Mouse (Mus musculus) hematopoietic stem cell, adult 5-6 weeks (primary cell): ENCODE data around the gene Larp4b. TPM values are rescaled to one million over a fixed set of nuclear protein-coding genes. Genes with fewer than 3 reads are reported as not detected.

ENCODE experiments used
- ATAC-seq, 2 experiments: fragments of 125-278 bp in 1 of 2; replicated peaks in 1 of 2; 2 replicates each; pipeline ENCODE4 v1.8.0; 2016 to 2017; ENCODE audit warnings: inconsistent platforms in 2 of 2, mild to moderate bottlenecking in 2 of 2, moderate number of reproducible peaks in 2 of 2, low read depth in 1 of 2, moderate TSS enrichment in 1 of 2; ENCODE audit not compliant: low FRiP score in 2 of 2, poor library complexity in 2 of 2, severe bottlenecking in 2 of 2, insufficient read depth in 1 of 2, low TSS enrichment in 1 of 2
- total RNA-seq: library from RNA; stranded (forward); fragments of 172-1452, 232-1000 nt; gene quantifications from 2 replicates; pipeline ENCODE4 v1.2.3, GENCODE M21; 2017

Gene Larp4b
- total RNA-seq, 1 experiment from 2014 or later, result 95.2 TPM

DNA sequence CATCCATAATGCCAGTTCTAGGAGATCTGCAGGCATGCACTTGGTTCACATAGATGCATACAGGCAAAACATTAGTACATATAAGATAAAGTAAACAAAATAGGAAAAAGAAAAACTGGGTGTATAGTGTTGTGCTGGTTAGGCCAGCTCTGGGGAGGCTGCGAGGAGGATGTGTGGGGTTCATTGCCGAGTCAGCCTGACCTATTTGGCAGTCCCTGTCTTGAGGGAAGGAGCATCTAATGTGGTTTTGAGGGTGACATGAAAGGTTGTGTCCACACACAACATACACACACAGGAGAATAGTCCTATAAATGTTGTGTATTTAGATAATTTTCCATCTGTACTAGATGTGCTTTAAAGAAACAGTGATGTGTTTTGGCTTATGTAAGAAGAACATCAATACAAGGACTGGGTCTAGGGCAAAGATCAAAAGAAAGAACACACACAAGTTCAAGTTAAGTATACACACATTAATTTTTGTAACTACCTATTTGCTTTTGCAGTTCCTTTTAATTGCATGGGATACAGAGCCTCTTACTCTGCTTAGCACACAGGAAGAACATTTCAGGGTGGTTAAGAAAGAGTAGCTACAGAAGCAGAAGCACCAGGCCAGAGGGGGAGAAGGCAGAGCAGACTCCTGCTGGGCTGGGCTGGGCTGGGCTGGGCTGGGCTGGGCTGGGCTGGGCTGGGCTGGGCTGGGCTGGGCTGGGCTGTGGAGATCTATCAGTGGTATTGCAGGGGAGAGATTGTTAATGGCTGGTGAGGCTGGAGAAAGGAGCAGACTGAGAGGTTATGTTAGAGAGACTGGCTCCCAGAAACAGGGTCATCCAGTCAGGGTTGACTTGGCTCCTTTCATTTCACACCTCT is 13.5 kb downstream of the Larp4b start:
- ATAC-seq, result peak; percentile 95 to 97

DNA sequence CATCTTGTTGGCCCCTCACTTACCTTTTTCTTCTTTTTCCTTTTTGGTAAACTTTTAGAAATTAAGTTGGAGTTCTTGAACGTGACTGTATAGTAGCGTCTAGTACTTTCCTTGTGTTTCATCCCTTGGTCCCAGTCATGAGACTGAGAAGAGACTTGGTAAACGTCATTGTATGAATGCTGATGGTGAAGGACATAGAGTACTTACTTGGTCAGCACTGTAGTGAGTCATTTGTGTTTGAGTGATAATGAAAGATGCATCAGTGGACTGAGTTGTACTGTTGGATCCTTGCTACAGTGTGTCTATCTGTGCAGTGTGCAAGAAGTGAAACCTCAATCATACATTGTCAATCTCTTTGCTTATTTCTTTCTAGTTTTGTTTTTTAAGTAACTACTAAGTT is 20.1 kb downstream of the Larp4b start:
- ATAC-seq, result no peak

DNA sequence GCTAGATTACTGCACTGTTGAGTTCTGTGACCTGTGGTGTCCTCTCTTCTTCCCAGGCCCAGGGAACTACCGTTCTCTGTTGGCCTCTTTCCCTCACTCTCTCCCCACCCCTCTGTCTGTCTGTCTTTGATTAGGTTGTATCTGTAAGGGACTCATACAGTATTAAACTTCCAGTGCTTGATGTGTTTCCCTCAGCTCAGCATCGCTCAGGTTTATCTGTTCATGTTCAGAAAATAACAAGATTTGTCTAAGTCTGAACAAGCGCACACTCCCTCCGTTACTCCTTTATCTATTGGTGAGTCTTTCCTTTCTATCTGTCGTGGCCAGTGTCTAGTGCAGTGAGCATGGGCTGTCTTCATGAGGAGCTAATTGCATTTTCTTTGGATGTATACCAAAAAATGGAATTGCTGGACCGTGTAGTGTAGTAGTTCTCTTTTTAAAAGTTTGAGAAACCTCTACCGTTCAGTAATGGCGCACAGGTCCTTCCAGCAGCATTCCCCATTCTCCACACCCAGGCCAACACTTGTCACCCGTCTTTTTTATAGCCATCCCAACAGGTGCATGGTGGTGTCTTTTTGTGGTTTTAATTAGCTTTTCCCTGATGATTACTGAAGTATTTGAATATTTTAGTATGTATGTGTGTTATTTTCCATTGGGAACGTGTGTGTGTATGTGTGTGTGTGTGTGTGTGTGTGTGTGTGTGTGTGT is 27.3 kb downstream of the Larp4b start:
- peak in 1 of 2 experiments; percentile 46; a peak in 2 of 4 replicates for ATAC-seq

DNA sequence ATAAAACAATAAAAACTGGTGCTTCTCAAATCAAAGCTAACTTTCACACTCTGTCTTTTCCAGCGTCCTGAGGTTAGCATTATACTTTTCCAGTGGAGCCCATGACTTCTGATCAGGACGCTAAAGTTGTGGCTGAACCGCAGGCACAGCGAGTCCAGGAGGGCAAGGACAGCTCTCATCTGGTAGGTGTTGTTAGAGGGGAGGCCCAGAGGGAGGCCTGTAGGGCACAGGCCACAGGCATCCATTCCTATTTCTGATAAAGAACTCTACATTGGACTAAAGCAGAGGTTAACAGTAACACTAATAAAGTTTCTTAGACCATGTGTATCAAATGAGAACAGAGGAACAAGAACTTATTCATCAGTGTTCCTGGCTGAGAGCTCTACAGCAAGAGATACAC is 28.4 kb downstream of the Larp4b start:
- ATAC-seq, result no peak

DNA sequence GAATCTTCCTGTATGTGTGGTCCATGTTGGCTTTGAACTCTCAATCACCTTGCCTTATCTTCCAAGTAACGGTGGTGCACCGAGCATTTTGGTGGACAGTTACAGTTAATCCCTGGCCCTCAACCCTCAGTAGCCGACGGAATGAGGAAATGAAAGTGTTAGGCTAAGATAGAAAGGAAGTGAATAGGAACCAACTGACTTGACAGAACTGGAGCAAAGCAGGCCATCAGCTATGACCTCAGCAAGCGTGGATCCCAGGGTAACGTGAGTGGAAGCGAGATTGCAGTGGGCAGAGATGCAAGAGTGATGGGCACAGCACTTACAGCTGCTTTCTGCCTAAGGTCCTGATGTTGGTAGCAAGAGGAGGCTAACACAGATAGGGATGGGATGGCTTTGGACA is 31.5 kb downstream of the Larp4b start:
- peak; percentile 59 to 65; a peak in 3 of 4 replicates for ATAC-seq

DNA sequence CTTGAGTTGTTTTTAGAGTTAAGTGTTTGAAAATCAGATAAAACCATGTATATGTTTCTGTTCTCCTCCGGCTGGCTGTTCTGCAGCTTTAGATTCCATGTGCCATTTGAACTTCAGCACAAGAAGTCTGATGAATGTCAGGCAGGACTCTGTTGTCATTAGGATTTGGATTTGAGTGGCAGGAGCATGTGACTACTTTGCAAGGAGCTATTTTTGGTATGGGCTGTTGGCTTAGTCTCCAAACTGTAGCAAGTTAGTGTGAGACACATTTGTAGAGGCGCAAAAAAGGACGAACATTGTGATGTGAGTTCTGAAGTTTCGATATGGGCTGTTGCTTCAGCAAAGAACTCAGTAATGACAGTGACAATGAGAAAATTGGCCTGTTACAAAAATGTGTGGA is 34.0 kb downstream of the Larp4b start:
- no peak for ATAC-seq

DNA sequence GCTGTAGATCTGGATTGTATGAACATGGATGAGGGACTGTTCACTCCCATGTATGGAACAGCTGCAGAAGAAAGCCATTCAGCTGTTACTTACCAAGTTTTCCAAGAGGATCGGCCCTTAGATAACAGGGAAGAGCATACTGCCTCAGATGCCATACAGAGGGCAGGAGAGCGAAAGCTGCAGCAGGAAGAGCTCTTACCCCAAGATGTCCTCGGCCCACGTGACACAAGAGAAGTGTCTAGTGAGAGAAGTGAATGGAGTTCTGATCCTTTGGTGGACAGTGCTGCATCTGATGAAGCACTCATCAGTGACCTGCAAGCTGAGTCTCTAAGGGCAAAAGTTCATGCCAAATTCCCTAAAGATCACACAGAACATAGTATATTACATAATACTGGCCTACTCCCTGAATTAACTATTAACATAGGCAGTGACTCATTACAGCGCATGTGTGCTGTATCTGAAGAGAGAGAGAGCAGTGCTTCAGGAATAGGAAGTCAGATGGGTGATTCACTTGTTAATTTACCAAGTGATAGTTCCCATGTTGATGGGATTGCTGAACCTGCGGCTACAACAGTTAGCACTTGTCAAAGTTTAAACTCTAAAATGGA is 35.1 kb downstream of the Larp4b start:
- no peak for ATAC-seq

DNA sequence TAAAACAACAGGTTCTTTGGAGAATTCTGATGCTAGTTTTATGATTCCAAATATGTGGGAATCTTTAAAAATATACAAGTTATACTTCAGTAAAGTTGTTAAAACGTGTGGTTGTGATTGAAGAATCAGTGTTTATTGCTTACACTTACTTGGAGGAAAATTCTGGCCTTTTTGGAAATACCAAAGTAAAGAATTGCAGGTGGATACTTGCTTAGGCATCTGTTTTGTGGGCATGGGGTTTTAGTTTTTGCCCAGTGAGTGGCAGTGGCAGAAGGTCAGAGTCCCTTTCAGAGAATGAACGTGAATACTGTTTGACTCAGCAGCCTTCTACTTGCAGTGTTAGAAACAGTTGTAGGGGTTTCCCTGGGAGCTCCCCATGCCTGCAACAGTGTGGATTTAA is 40.7 kb downstream of the Larp4b start:
- ATAC-seq, result no peak

DNA sequence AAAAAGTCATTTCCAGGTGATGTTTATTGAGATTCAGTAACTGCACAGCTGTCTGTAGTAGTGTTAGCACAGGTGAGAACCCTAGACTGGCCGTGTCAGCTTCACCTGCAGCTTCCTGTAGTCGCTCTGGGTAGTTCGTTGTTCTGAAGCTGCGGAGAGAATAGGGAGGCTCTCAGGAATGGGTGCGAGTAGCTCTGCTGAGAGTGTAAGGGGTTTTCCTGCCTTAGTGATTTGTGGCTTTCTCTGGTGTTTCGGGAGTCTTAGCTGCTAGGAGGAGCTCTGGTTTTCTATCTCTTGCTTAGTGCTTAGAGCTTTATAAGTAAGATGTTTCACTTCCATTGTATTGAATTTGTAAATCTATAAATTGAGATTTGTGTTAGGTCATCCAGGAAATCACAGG is 42.4 kb downstream of the Larp4b start:
- no peak for ATAC-seq

DNA sequence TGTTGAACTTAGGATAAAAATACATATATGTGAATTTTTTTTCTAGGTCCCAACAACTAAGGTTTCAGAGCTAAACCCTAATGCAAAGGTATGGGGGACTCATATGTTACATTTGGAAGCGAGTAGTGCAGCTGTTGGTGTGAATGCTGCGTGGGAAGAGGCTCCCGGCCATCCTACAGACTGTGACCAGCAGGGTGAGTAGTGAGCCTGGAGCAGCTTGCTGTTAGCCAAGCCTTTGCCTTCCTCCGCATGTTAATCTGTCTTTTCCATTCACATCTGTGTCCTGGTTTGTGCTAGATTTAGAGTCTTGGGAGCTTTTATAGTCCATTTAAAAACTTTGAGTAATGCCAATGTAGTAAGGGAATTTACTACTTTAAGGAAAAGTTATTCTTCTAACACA is 43.1 kb downstream of the Larp4b start:
- ATAC-seq, result no peak

DNA sequence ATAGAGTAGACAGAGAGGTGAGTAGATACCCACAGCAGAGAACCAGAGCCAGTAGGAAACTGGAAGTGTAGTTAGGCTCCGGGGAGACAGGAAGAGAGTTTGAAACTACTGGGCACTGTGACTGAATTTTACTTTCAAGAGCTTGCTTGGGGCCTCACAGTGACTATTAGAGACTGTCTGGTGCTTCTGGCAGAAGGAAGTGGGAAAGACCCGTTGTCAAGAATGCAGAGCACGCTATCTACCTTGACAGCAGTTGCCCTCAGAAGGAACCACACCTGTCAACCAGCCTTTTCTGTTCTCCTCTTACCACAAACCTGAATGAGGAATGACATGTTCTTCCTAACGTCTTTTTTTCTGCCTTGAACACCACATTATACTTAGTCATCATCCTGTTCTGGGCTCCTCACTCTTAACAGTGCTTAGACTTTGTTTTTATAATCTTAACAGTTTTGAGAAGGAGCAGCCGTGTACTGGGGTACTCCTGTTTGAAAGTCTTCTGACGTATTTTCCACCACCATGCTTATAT is 45.8 kb downstream of the Larp4b start:
- peak; percentile 88 to 89 for ATAC-seq

DNA sequence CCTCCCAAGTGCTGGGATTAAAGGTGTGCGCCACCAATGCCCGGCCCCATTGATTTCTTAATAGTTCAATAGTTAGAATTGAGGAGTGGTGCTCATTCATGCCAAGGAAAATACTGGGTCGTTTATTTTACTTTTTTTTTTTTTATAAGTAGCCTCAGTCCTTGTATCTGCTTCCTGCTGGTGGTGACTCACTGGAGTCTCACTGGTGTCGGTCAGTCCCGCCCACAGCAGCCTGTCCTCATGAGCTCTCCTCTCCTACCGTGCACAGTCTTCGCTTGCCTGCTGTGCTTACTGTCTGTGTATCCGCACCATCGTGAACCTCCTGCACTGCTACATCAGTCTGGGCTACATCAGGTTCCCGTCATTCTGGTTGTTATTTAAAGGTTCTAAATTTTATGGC is 46.5 kb downstream of the Larp4b start:
- peak; percentile 24 to 46; a peak in 1 of 4 replicates for ATAC-seq

DNA sequence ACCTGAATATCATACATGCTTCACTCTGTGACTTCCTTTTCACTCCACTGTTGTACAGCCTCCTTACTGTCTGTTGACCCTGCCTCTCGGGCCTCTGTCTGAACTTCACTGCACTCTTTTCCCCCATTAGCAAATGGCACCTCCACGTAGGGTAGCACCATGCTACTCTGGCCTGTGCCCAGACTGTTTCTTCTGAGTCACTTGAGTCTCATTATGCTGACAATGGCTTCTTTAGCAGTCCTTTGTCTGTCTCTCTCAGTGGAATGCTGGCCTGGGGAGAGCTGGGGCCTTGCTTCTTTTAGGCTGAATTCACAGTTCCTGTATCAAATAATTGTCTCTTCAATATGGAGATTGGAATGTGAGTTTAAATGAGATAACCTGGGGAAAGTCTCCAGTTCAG is 48.7 kb downstream of the Larp4b start:
- ATAC-seq, result no peak

DNA sequence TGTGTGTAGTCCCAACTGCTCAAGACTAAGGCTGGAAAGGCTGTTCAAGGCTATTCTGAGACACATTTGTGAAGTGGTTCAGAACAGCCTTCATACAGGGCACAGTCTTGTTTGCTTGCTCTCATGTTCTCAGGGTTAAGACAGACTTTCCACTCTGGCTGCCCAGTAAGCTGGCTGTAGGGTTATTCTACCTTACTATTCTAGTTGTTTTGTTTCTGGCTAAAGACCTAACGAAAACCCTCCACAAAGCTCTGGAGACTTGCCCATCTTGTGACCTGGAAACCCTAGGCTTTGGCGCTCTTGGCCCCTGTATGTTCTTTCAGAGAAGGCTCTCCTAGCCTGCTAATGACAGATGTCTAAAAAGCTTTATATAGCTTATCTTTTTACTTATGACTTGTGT is 55.1 kb downstream of the Larp4b start:
- no peak for ATAC-seq

DNA sequence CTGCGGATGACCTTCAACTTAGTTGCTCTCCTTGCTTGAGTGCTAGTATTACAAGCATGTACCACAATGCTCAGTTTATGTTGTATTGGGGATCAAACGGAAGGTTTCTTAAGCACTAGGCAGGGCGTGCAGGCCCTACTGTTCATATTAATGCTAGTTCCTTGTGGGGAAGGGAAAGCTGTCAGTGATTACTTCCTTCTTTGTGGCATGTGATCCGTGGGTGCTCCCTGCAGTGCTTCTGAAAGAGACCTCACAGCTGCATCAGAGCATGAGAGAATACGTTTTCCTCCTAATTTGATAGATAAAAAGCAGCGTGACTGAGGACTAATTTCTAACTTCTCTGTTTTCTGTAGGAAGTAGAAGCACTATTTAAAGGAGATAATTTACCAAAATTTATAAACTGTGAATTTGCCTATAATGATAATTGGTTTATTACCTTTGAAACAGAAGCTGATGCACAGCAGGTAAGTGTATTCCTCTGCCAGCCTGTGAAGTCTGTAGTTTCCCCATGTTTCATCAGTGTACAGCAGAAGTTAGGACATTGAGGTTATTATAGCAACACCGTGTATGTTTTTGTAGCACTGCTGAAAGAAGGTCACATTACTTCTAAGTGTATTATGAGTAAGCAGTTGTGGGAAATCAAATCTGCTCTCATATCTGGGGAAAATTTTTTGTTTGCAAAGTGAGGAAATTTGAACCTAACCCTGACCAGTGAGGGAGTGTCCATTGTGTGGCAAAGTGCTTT is 56.0 kb downstream of the Larp4b start:
- peak; percentile 82 to 84 for ATAC-seq

DNA sequence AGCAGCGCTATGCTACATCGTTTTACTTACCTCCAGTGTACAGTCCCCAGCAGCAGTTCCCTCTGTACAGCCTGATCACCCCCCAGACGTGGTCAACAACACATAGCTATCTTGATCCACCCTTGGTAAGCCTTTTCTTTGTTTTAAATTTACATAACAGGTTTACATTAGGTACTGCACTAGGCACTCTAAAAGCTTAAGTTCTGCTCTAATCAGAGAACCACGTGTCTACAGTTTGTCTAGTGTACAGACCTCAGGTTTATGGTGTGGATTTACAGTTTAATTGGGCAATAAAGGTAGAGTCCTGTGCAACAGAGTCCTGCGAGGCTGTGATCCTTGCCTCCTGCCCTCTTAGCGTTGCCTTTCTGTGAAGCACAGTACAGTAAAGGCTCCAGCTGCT is 57.4 kb downstream of the Larp4b start:
- no peak for ATAC-seq

DNA sequence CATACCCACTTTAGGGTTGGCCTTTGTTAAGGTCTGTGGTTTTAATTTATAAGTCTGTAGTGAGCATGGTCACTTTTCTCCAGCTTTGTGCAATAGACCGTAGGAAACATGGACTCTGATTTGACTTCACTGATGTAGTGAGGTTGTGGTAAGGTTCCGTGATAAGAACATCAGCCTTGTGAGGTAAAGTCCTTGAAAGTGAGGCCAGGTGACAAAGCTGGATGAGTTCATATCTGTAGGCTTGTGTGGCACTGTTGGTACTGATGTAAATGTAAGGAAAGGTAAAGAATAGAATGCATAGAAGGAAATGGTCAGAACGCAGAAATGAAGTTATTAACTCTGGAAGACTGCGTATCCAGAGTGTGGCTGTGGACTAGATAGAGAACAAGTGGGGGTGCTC is 57.9 kb downstream of the Larp4b start:
- ATAC-seq, result no peak
